Mouse (Mus musculus): ENCODE results near the gene Ubxn11. TPM values are rescaled to one million over a fixed set of nuclear protein-coding genes. Genes with fewer than 3 reads are reported as not detected.

Ubxn11 gene
- 2.3 TPM for polyA plus RNA-seq (2015; fragmentation: Illumina TruSeq; extraction: RNeasy Lipid Tissue Mini Kit (QIAGEN cat#74804); ENCODE audit: insufficient read depth, low read depth, low replicate concordance)

DNA sequence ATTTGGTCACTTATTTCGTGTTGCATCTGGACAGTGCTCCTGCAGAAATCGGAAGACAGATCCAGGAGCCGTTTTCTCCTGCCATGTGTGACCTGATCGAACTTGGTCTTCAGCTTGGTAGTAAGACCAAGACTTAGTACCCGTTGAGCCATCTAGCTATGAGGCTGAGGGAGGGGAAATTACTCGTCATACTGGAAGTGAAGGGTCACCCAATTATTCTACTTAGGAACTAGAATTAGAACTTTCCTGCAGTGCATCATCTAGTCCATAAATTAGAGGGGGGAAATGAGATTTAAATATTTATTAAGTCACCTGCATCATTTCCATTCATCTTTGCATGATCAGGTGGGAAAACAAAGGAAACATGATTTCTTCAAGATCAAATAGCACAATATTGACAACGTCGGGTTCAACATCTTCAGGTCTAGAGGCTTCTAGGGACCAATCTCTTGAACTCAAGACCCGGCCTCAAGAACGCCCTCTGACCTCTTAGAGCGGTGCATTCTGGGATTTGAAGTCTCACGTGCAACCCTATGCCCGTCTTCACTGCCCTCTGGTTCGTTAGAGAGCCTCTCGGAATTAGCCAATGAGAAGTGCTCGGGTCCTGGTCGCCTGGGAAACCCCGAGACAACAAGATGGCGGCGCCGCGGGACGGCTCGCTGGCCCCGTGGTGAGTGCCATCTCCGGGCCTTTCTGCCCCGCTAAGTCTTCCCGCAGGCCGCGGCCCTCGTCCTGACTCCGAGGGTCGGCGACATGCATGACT, at the start of gene Ubxn11:
TSS of gene Ubxn11 (plus strand) at position 592 of the 763 bp plus-strand sequence.

DNA sequence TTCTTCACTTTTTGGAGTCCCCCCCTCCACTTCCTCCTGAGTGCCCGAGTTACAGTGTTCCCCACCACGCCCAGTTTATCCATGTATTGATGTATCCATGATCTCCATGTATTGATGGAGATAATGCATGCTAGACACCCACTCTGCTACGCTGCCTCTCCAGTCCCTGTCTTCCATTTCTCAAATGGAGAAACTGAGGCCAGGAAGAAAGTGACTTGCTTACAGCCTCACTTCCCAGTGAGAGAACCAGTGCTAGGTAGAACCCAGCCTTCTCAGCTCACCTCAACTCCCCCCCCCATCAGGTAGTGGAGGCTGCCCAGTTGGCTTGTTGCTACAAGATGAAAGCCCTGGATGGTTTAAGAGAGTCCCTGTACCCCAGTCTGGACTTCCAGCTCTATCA, 48.8 kb upstream of the Ubxn11 start, which contains the start of gene Zfp683:
TSS of gene Zfp683 (plus strand) at position 301 of the 400 bp plus-strand sequence.

DNA sequence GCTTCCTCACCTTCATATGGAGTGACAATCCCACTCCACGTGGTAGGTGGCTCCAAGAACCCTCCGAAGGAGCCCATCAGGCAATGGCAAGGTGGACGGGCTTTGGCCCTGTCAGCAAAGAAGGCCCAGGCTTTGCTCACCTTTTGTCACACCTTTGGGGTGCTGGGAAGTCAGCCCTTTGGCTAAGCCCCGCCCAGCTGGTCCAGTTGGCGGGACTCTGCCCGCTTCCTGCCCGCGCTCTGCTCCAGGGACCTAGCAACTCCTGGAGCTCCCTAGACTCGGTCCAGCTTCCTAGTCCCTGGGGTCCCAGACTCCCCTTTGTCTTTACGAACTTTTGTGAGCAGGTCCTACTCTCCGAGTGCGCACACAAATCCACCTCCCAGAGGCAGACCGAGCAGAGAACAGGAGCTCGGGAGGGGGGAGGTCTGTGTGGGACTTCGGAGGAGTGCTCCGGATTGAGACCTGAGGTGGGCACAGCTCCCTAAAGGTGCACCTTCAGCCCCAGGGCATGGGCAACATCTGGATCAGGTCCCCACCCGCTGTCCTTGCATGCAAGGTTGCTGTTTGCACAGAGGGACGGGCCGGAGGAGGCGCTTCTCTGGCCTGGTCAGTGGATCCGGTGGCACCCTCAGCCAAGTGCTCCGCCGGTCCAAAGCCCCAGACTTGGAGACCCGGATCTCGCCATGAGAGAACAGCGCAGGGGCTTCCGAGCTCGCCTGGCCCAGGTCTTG, 42.1 kb upstream of the Ubxn11 start, which contains the start of gene Crybg2:
TSS of gene Crybg2 (plus strand) at position 681 of the 731 bp plus-strand sequence.

DNA sequence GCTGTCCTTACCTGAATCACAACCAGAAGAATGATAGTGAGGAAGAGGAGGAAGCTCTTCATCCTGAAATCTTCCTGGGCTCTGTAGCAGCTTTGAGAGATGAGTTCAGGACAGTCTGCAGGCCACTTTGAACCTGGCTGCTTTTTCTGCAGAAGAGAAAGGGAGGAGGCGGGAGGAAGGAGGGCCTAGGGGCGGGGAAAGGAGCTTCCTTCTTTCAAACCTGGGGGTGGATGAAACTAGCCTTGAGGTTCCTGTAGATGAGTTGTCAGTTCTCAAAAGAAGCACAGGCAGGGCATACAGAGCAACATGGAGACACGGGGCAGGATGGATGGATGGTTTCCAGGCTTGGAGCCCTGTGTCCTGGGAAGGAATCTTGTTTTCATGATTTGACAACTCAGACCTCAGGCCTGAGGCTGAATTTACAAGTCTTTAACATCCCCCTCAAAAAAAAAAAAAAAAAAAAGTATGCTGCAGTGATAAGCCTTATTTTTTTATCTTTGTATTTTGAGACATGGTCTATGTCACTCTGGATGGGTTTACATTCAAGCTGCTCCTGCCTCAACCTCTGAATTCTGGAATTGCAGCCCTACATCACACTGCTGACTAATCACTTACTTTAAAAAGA, 7.3 kb upstream of the Ubxn11 start, which contains the start of gene Cd52:
TSS of gene Cd52 (minus strand) at position 160 of the 625 bp plus-strand sequence.

DNA sequence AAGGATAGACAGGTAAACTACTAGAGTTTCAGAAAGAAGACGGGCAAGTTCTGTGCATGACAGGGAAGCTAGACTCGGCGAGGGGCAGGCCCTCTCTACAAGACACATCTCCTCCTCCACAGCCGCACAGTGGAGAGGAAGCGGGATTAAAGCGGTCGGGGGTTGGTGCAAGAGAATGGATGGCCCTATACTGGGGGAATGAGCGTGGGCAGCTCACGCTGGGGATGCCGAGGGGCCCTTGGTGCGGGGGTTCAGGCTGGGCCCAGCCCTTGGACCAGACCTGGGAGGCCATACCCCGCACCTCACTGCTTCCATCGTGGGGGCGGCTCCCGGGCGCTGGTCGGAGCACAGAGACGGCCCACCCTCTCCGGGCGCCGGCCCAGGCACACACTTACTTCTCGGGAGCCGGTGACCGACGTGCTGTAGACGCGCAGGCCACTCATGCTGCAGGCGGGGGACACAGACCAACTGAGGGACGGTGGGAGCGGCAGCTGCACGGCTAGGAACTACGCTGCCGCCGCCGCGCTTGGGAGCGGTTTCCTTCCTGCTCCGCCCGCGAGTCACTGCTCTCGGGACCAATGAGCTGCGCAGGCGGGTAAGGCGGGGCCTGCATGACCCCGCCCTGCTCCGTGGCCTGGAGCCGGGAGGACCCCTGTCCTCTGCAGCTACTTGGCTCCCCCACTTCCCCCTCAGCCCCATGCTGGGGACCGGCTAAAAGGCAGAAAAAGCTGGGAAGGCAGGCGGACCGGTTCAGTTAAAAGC, 26.0 kb downstream of the Ubxn11 start, which contains the start of gene Sh3bgrl3:
TSS of gene Sh3bgrl3 (minus strand) at position 569 of the 762 bp plus-strand sequence.

Other genes starting within 250 kb of the Ubxn11 start
- 4.2 TPM for gene Rps6ka1, start 214.8 kb upstream of the Ubxn11 start, polyA plus RNA-seq (2015; fragmentation: Illumina TruSeq; extraction: RNeasy Lipid Tissue Mini Kit (QIAGEN cat#74804); ENCODE audit: insufficient read depth, low read depth, low replicate concordance)
- 33.0 TPM for gene Hmgn2, start 133.9 kb upstream of the Ubxn11 start, polyA plus RNA-seq (2015; fragmentation: Illumina TruSeq; extraction: RNeasy Lipid Tissue Mini Kit (QIAGEN cat#74804); ENCODE audit: insufficient read depth, low read depth, low replicate concordance)
- gene Dhdds, start 101.7 kb upstream of the Ubxn11 start, polyA plus RNA-seq (2015; fragmentation: Illumina TruSeq; extraction: RNeasy Lipid Tissue Mini Kit (QIAGEN cat#74804); ENCODE audit: insufficient read depth, low read depth, low replicate concordance) = 8.8 TPM
- not detected for gene Lin28a, start 83.7 kb upstream of the Ubxn11 start, polyA plus RNA-seq (2015; fragmentation: Illumina TruSeq; extraction: RNeasy Lipid Tissue Mini Kit (QIAGEN cat#74804); ENCODE audit: insufficient read depth, low read depth, low replicate concordance)
- gene Zfp683, start 48.7 kb upstream of the Ubxn11 start, polyA plus RNA-seq (2015; fragmentation: Illumina TruSeq; extraction: RNeasy Lipid Tissue Mini Kit (QIAGEN cat#74804); ENCODE audit: insufficient read depth, low read depth, low replicate concordance) = not detected
- gene Crybg2, start 41.8 kb upstream of the Ubxn11 start, polyA plus RNA-seq (2015; fragmentation: Illumina TruSeq; extraction: RNeasy Lipid Tissue Mini Kit (QIAGEN cat#74804); ENCODE audit: insufficient read depth, low read depth, low replicate concordance) = not detected
- gene Cd52, start 7.5 kb upstream of the Ubxn11 start, polyA plus RNA-seq (2015; fragmentation: Illumina TruSeq; extraction: RNeasy Lipid Tissue Mini Kit (QIAGEN cat#74804); ENCODE audit: insufficient read depth, low read depth, low replicate concordance) = 12.5 TPM
- 68.4 TPM for gene Sh3bgrl3, start 26.2 kb downstream of the Ubxn11 start, polyA plus RNA-seq (2015; fragmentation: Illumina TruSeq; extraction: RNeasy Lipid Tissue Mini Kit (QIAGEN cat#74804); ENCODE audit: insufficient read depth, low read depth, low replicate concordance)
- 12.7 TPM for gene Cep85, start 84.5 kb downstream of the Ubxn11 start, polyA plus RNA-seq (2015; fragmentation: Illumina TruSeq; extraction: RNeasy Lipid Tissue Mini Kit (QIAGEN cat#74804); ENCODE audit: insufficient read depth, low read depth, low replicate concordance)
- not detected for gene Gm7534, start 100.4 kb downstream of the Ubxn11 start, polyA plus RNA-seq (2015; fragmentation: Illumina TruSeq; extraction: RNeasy Lipid Tissue Mini Kit (QIAGEN cat#74804); ENCODE audit: insufficient read depth, low read depth, low replicate concordance)
- 0.65 TPM for gene Catsper4, start 124.8 kb downstream of the Ubxn11 start, polyA plus RNA-seq (2015; fragmentation: Illumina TruSeq; extraction: RNeasy Lipid Tissue Mini Kit (QIAGEN cat#74804); ENCODE audit: insufficient read depth, low read depth, low replicate concordance)
- 4.4 TPM for gene Cnksr1, start 135.8 kb downstream of the Ubxn11 start, polyA plus RNA-seq (2015; fragmentation: Illumina TruSeq; extraction: RNeasy Lipid Tissue Mini Kit (QIAGEN cat#74804); ENCODE audit: insufficient read depth, low read depth, low replicate concordance)
- not detected for gene E130218I03Rik, start 141.1 kb downstream of the Ubxn11 start, polyA plus RNA-seq (2015; fragmentation: Illumina TruSeq; extraction: RNeasy Lipid Tissue Mini Kit (QIAGEN cat#74804); ENCODE audit: insufficient read depth, low read depth, low replicate concordance)
- 2.0 TPM for gene Zfp593, start 143.0 kb downstream of the Ubxn11 start, polyA plus RNA-seq (2015; fragmentation: Illumina TruSeq; extraction: RNeasy Lipid Tissue Mini Kit (QIAGEN cat#74804); ENCODE audit: insufficient read depth, low read depth, low replicate concordance)
- not detected for gene Gm30191, start 144.4 kb downstream of the Ubxn11 start, polyA plus RNA-seq (2015; fragmentation: Illumina TruSeq; extraction: RNeasy Lipid Tissue Mini Kit (QIAGEN cat#74804); ENCODE audit: insufficient read depth, low read depth, low replicate concordance)
- gene Grrp1, start 151.5 kb downstream of the Ubxn11 start, polyA plus RNA-seq (2015; fragmentation: Illumina TruSeq; extraction: RNeasy Lipid Tissue Mini Kit (QIAGEN cat#74804); ENCODE audit: insufficient read depth, low read depth, low replicate concordance) = 6.8 TPM
- 1.6 TPM for gene Pdik1l, start 185.3 kb downstream of the Ubxn11 start, polyA plus RNA-seq (2015; fragmentation: Illumina TruSeq; extraction: RNeasy Lipid Tissue Mini Kit (QIAGEN cat#74804); ENCODE audit: insufficient read depth, low read depth, low replicate concordance)
- not detected for gene Trim63, start 212.6 kb downstream of the Ubxn11 start, polyA plus RNA-seq (2015; fragmentation: Illumina TruSeq; extraction: RNeasy Lipid Tissue Mini Kit (QIAGEN cat#74804); ENCODE audit: insufficient read depth, low read depth, low replicate concordance)
- gene Slc30a2, start 240.6 kb downstream of the Ubxn11 start, polyA plus RNA-seq (2015; fragmentation: Illumina TruSeq; extraction: RNeasy Lipid Tissue Mini Kit (QIAGEN cat#74804); ENCODE audit: insufficient read depth, low read depth, low replicate concordance) = 1.2 TPM